Mouse (Mus musculus) kidney, embryonic 15.5 days (tissue): ENCODE results near the gene Txndc8. TPM values are rescaled to one million over a fixed set of nuclear protein-coding genes. Genes with fewer than 3 reads are reported as not detected.

ENCODE experiments used
- polyA plus RNA-seq: library from polyadenylated mRNA; unstranded; fragments of >200 nt; fragmentation: Nextera tagmentation; extraction: Ambion mirVana; gene quantifications from 2 replicates; pipeline ENCODE4 v1.2.1, GENCODE M21; 2015

Gene Txndc8
- polyA plus RNA-seq, 1 experiment from 2014 or later = not detected

Other genes with a start within 250 kb of the Txndc8 start
- gene D630039A03Rik, start 92.8 kb downstream of the Txndc8 start, polyA plus RNA-seq = 1.2 and 1.6 TPM in 2 replicates
- gene Txn1, start 52.7 kb downstream of the Txndc8 start, polyA plus RNA-seq = 476 and 514 TPM in 2 replicates
- 3.9 and 4.7 TPM in 2 replicates for gene Svep1, start 197.7 kb upstream of the Txndc8 start, polyA plus RNA-seq